Mouse (Mus musculus) lung, postnatal 0 days (tissue): ENCODE results near the gene B3gntl1.

ENCODE experiments used
- CTCF ChIP-seq: IDR thresholded peaks from 2 replicates; pipeline ENCODE4 v1.5.1; 2016; ENCODE audit warnings: antibody characterized with exemption, mild to moderate bottlenecking
- EP300 ChIP-seq: IDR thresholded peaks from 2 replicates; pipeline ENCODE4 v1.6.1; 2016; ENCODE audit warnings: antibody characterized with exemption, mild to moderate bottlenecking, control low read depth

GRCm38 (mm10) chr11:121605604-121606003, 67.3 kb downstream of the B3gntl1 start:
- TF ChIP-seq CTCF, result no peak
- no peak for TF ChIP-seq EP300
